Mouse (Mus musculus): ENCODE data around the gene Plekhf1. TPM values are rescaled to one million over a fixed set of nuclear protein-coding genes. Genes with fewer than 3 reads are reported as not detected.

Plekhf1 gene
- polyA plus RNA-seq, 1 experiment from 2014 or later: 5.0 TPM

DNA sequence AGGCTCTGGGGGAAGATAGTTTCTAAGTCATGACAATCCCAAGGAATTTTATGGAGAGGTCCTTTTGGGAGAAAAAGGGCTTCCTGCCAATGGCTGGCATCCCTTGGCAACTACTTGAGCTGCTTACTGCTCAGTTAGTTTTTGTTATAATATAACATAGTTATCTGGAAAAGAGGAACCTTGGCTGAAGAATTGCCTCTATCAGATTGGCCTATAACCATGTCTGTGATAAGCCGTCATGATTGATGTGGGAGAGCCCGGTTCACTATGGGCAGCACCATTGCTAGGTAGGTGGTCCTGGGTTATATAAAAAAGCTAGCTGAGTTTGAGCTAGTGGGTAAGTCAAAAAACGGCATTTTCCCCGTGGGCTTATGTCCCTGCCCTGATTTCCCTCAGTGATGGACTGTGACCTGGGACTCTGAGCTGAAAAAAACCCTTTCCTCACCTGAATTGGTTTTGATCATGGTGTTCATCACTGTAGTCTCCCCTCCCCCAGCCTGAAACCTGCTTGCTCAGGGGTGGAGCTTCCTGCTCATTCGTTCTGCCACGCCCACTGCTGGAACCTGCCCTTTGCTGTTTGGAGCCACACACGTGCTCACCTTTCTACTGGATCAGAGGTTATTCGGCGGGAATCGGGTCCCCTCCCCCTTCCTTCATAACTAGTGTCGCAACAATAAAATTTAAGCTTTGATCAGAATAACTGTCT lies 8.7 kb upstream of the Plekhf1 start:
- H3K27me3 ChIP-seq: no peaks in the 10 kb centered on the region
- no peaks in the 10 kb centered on the region for H3K4me1 ChIP-seq
- no peak overlapping the region for H3K27ac ChIP-seq
- no peak for ATAC-seq (replicated peaks; ENCODE audit: low FRiP score)
- no peak overlapping the region for H3K4me3 ChIP-seq (replicated peaks)
- H3K9me3 ChIP-seq (replicated peaks): no peaks in the 10 kb centered on the region
- no peaks in the 10 kb centered on the region for H3K36me3 ChIP-seq
- 35% methylated on average over 11 of the region's 11 CpGs for WGBS
- no peak overlapping the region for H3K4me2 ChIP-seq
- no peak overlapping the region for H3K9ac ChIP-seq

DNA sequence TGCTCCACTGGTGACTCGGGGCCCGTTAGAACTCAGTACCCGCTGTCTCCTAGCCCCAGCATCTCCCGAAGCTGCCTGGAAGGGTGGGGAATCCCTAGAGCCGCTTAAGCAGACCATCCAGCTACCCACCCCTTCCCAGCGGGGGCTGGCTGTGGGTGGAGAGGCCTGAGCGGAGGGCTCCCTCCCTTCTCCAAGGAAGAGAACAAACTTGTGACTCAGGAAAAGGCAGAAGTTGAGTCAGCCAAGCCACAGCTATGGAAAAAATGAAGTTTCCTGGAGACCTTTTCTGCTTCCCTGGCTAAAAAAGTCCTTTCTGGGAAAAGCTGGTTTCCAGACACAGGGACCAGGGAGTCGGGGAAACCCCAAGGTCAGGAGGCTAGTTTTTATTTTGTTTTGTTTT lies 2.5 kb upstream of the Plekhf1 start:
- Histone ChIP-seq H3K9me3 (replicated peaks) (no peaks in the 10 kb centered on the region), H3K4me2 (no peak overlapping the region), H3K4me1 (peaks cover 13% of the 10 kb centered on the region), H3K27ac (no peak overlapping the region), H3K27me3 (no peaks in the 10 kb centered on the region), H3K36me3 (no peaks in the 10 kb centered on the region), H3K9ac (no peak overlapping the region), H3K4me3 (replicated peaks) (no peak overlapping the region)
- whole genome bisulfite sequencing: 29% methylated on average over 8 of the region's 8 CpGs
- ATAC-seq (replicated peaks; ENCODE audit: low FRiP score): no peak

DNA sequence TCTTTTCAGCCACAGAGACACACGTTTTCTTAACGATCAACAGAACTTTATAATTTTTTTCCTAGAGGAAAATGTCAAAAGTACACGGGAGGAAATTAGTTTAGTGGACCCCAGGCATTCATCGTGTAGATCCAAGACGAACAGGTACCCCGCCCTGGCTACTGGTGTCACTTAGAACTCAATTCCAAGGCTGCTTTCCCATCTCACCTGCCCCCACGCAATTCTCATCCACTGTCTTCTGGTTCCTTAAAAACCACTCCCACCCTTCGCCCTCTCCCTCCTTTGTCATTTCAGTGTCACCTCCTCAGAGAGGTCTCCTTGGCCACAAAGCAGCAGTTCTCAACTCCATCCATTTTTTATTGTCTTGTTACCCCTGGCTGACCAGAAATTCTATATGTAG lies 513 bp upstream of the Plekhf1 start:
- Histone ChIP-seq H3K9me3 (replicated peaks) (no peaks in the 10 kb centered on the region), H3K9ac (no peak overlapping the region), H3K27me3 (no peaks in the 10 kb centered on the region), H3K36me3 (no peaks in the 10 kb centered on the region), H3K27ac (peak overlapping the region; percentile 37), H3K4me2 (peak overlapping the region; percentile 83), H3K4me3 (replicated peaks) (peak overlapping the region; percentile 66), H3K4me1 (peaks cover 17% of the 10 kb centered on the region)
- ATAC-seq (replicated peaks; ENCODE audit: low FRiP score): peak; percentile 15
- 22% methylated on average over 8 of the region's 8 CpGs for WGBS

DNA sequence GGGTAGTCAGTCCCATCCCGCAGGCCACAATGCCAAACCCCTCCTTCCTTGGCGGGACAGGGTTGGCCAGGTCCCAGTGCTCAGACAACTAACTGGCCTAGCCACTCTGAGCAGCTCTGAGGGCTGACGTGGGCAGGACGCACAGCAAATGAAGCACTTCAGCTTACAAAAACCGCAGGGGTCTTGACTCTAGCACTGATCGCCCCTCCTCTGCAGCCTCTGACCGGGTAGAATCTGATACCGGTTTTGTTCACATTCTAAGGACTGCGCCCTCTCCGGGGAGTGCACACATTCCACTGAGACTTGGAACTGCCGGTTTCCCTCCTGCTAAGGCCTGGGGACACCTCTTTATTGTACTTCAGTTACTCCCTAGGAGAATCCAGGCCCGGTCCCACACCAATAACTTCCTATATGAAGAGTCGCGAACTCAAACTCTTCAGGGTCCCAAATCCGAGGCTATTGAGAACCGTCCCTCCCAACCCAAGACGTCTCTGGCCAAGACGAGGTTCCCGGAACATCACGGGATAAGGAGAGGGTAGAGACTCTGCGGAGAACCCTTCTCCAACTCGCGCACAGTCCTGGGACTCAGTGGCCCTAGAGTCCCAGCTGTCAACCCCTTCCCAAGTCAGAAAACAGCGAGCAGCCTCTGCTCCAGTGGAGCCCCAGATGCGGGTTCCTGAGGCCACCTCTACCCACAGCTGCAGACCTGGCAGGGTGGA lies 476 bp downstream of the Plekhf1 start:
- peaks cover 17% of the 10 kb centered on the region for H3K4me1 ChIP-seq
- H3K27ac ChIP-seq: peak overlapping the region; percentile 90
- H3K27me3 ChIP-seq: no peaks in the 10 kb centered on the region
- H3K4me3 ChIP-seq (replicated peaks): peak overlapping the region; percentile 66
- ATAC-seq (replicated peaks; ENCODE audit: low FRiP score): peak; percentile 79
- peak overlapping the region; percentile 57 for H3K9ac ChIP-seq
- no peaks in the 10 kb centered on the region for H3K36me3 ChIP-seq
- H3K9me3 ChIP-seq (replicated peaks): no peaks in the 10 kb centered on the region
- 1% methylated on average over 25 of the region's 25 CpGs for WGBS
- peak overlapping the region; percentile 83 for H3K4me2 ChIP-seq

DNA sequence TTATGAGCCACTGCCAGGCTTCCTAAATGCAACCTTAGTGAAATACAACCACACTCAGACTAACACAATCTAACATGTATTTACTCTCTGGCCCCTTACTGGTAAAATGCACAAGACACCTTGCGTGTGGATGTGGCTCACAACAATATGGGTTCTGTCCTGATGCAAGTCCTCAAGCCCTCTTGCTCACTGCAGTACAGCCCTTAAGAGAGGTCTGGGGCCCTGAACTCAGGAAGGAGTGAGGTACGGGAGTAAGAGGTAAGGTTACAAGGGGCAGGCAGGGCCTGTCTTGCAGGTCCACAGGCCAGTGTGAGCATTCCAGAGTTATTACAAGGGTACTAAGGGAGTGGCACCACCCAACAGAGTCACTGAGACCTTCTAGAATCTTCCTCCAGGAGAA lies 1.6 kb downstream of the Plekhf1 start:
- Histone ChIP-seq H3K9ac (no peak overlapping the region), H3K4me3 (replicated peaks) (no peak overlapping the region), H3K27ac (no peak overlapping the region), H3K36me3 (peaks cover 9% of the 10 kb centered on the region), H3K4me1 (peaks cover 17% of the 10 kb centered on the region), H3K27me3 (no peaks in the 10 kb centered on the region), H3K4me2 (peak overlapping the region; percentile 83), H3K9me3 (replicated peaks) (no peaks in the 10 kb centered on the region)
- 70% methylated on average over 2 of the region's 2 CpGs for WGBS
- ATAC-seq (replicated peaks; ENCODE audit: low FRiP score): no peak

DNA sequence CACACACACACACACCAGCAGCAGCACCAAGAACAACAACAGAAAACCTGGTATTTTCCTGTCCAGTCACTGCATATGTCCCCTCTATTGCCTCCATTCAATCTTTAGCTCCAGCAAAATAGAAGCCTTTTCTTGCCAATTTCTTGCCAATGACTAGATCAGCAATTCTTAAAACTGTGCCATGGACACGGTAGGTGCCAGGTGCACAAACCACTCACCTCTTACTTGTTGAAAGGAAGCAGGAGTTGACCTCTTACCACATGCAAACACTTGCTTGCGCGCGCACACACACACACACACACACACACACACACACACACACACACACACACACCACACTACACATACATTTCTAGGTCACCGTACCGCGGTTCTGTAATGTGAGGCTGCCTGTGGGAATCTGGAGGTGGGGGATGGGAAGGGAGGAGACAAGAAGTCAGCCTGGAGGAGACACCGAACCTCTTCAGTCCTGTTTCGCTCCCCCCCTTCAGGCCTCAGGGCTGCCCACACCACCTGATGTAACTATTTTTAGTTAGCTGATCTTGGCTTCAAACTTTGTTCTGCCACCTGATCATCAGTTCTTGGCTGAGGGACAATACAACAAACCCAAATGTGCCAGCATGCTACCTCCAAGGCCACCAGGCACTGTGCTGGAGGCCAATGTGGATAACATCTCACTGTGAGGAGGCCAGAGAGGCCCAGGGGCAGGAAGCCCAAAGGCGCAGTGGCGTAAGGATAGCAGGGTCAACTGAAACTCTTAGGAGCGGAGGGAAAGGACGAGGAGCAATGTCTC lies 3.0 kb downstream of the Plekhf1 start:
- WGBS: 80% methylated on average over 13 of the region's 13 CpGs
- Histone ChIP-seq H3K36me3 (peaks cover 23% of the 10 kb centered on the region), H3K9me3 (replicated peaks) (no peaks in the 10 kb centered on the region), H3K27me3 (no peaks in the 10 kb centered on the region), H3K4me1 (peaks cover 17% of the 10 kb centered on the region), H3K4me2 (no peak overlapping the region), H3K4me3 (replicated peaks) (no peak overlapping the region), H3K27ac (no peak overlapping the region), H3K9ac (no peak overlapping the region)
- no peak for ATAC-seq (replicated peaks; ENCODE audit: low FRiP score)

DNA sequence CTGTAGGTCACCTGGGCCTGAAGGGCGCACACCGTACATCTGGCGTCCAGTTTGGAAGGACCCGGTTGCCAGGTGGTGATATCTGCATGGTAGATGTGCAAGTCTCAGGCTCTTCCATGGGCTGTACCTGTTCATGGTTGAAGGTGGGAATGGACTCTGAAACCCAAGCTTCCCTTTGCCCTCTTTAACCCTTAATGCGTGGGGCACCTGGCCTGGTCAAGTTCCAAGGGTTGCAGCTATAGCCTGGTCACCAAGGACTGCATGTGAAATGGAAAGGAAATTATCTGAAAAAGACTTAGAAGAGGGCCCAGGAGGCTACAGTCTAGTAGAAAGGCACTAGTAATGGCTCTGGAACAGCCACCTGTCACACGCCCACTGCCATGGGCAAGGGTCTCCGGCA lies 7.0 kb downstream of the Plekhf1 start:
- H3K9me3 ChIP-seq (replicated peaks): no peaks in the 10 kb centered on the region
- WGBS: 93% methylated on average over 7 of the region's 7 CpGs
- H3K4me3 ChIP-seq (replicated peaks): no peak overlapping the region
- H3K27me3 ChIP-seq: no peaks in the 10 kb centered on the region
- H3K36me3 ChIP-seq: peaks cover 27% of the 10 kb centered on the region
- H3K9ac ChIP-seq: no peak overlapping the region
- H3K4me1 ChIP-seq: 0 out of 2 replicates have a peak, but pooled peaks cover 4% of the 10 kb centered on the region
- no peak overlapping the region for H3K27ac ChIP-seq
- H3K4me2 ChIP-seq: no peak overlapping the region
- ATAC-seq (replicated peaks; ENCODE audit: low FRiP score): no peak

DNA sequence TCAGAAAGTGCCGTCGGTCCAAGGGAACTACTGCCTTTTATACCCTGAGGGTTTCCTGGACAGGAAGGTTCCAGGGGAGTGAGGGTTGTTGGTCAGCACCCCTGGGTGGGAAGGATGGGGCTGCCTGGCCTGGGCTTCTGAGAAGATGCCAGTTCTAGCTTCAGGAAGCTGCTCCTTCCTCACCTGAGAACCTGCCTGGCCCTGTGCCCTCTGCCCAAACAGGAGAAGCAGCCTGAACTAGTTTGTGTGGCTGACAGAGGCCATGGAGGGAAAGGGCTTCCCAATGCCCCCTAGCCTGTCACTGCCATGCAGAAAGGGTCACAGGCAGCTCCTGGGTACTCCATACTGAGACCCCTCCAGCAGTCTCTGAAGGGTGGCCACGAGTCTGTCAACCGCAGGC lies 8.3 kb downstream of the Plekhf1 start:
- Histone ChIP-seq H3K9ac (no peak overlapping the region), H3K4me2 (no peak overlapping the region), H3K9me3 (replicated peaks) (no peaks in the 10 kb centered on the region), H3K4me1 (no peaks in the 10 kb centered on the region), H3K27me3 (no peaks in the 10 kb centered on the region), H3K27ac (no peak overlapping the region), H3K36me3 (peaks cover 27% of the 10 kb centered on the region), H3K4me3 (replicated peaks) (no peak overlapping the region)
- WGBS: 94% methylated on average over 4 of the region's 4 CpGs
- no peak for ATAC-seq (replicated peaks; ENCODE audit: low FRiP score)

DNA sequence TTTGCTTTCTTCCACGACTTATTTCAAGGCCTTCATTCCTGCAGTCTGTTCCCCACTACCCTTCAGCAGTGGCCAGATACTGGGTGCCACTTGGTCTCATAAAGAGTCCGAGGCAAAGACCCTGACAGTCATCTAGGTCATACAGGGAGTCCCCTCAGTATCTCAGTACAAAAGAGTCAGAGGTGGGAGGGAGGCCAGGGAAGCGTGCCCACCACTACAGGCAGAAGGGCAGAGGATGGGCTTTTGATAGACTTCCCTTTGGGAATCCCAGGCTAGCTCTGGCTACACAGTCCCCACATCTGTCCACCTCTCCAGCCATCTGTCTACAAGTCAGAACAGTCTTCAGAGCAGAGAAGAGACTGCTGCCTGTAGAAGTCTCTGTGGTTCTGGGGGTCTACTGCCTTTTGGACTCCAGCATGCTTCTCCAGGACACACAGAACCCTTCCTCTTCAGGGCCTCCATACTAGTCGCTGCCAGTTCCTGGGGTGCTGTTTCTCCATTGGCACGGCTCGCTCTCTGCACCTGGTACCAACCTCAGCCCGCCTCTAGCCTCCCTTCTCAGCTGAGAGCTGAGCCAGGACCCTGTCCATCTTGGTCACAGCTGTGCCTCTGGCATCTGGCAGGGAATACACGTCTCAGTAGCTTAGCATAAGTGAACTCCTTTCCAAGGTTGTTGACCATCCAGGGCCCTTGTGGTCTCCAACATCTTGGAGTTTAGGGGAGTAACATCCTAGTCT lies 9.0 kb downstream of the Plekhf1 start:
- ATAC-seq (replicated peaks; ENCODE audit: low FRiP score): no peak
- WGBS: 81% methylated on average over 8 of the region's 8 CpGs
- H3K4me3 ChIP-seq (replicated peaks): no peak overlapping the region
- H3K9ac ChIP-seq: no peak overlapping the region
- no peaks in the 10 kb centered on the region for H3K4me1 ChIP-seq
- H3K4me2 ChIP-seq: no peak overlapping the region
- no peaks in the 10 kb centered on the region for H3K9me3 ChIP-seq (replicated peaks)
- H3K27ac ChIP-seq: no peak overlapping the region
- peaks cover 27% of the 10 kb centered on the region for H3K36me3 ChIP-seq
- no peaks in the 10 kb centered on the region for H3K27me3 ChIP-seq

DNA sequence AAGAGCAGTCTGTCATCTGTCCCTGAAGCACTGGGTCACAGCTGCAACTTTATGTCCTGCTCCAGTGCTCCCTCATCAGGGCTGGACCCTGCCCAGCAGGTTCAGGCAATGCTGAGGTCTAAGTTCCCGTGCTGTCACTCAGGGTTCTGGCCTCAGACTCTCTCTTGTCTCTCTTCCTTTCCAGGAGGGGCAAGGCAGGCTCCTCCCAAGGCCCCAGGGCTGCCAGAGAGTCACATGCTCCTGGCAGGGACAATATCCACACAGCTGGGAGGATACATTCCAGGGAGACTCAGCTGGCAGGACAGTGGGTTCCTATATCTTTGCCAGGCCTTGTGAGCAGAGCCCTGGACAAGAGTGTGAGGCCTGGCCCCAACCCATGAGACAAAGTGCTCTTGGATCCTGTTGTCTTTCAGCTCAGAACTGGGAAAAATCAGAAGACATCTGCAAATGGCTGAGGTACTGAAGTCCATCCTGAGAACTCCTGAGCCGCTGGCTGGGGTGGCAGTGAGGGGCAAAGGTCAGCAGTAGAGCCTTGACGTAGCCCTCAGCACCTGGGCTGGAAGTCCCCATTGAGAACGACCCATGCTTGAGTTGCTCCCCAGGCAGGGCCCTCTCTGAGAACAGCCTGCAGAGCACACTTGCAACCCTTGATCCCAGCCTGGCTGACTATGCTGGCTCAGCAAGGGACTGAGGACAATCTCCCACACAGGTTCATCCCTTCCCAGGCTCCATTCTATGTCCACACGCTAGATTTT lies 10.2 kb downstream of the Plekhf1 start:
- no peak overlapping the region for H3K4me2 ChIP-seq
- no peak overlapping the region for H3K9ac ChIP-seq
- peak; percentile 65 for ATAC-seq (replicated peaks; ENCODE audit: low FRiP score)
- 61% methylated on average over 5 of the region's 5 CpGs for WGBS
- no peaks in the 10 kb centered on the region for H3K9me3 ChIP-seq (replicated peaks)
- H3K4me1 ChIP-seq: no peaks in the 10 kb centered on the region
- no peaks in the 10 kb centered on the region for H3K27me3 ChIP-seq
- H3K27ac ChIP-seq: peak overlapping the region; percentile 41
- H3K4me3 ChIP-seq (replicated peaks): no peak overlapping the region
- H3K36me3 ChIP-seq: peaks cover 27% of the 10 kb centered on the region

DNA sequence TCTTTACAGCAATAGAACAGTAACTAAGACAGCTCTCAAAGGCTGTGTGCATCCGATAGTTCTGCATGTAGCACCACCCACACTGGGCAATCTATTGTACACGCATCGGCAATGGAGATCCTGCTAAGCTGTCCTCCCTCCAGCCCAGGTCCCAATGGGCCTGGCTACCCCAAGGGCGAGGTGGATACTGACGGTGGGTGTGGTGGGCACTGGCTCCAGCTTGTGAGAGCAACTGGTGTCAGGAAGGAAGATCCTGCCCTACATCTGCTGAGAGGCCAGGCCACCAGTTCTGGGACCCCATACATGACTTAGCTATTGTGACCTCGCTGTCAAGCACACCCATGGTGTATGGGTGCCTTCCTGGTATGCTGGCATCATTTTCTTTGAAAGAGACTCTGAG lies 12.1 kb downstream of the Plekhf1 start:
- peaks cover 6% of the 10 kb centered on the region for H3K4me1 ChIP-seq
- no peak overlapping the region for H3K4me2 ChIP-seq
- H3K27me3 ChIP-seq: no peaks in the 10 kb centered on the region
- no peak overlapping the region for H3K27ac ChIP-seq
- ATAC-seq (replicated peaks; ENCODE audit: low FRiP score): no peak
- H3K4me3 ChIP-seq (replicated peaks): no peak overlapping the region
- H3K9ac ChIP-seq: no peak overlapping the region
- 89% methylated on average over 6 of the region's 6 CpGs for WGBS
- H3K9me3 ChIP-seq (replicated peaks): no peaks in the 10 kb centered on the region
- H3K36me3 ChIP-seq: peaks cover 12% of the 10 kb centered on the region; the same call in 1 of the 2 replicates
